Comparison of ENCODE assay signal across 8 mouse cellular contexts in genomic region chr4:155561661-155562442, GRCm38 (mm10). TPM values are rescaled to one million over a fixed set of nuclear protein-coding genes. Genes with fewer than 3 reads are reported as not detected.
DNase-seq lines count a peak whose midpoint lies in the region.

TSS of gene Nadk (plus strand) at chr4:155562378.

- H3K27ac ChIP-seq in embryonic facial prominence, embryonic 10.5 days (replicated peaks) = peak within 1 kb of the TSS; percentile 91
- peak within 1 kb of the TSS; percentile 88 for H3K27ac ChIP-seq in macrophage

- peak; percentile 53 for DNase-seq in cerebellum, adult 11-12 months
- no peak for DNase-seq in cerebellum, postnatal 4 days (ENCODE audit: low spot score in 2 of 2)
- DNase-seq in ES-CJ7 (ENCODE audit: low read depth, low spot score) = peak; percentile 56
- no peak for DNase-seq in embryonic facial prominence, embryonic 10.5 days (ENCODE audit: low spot score)
- peak; percentile 38 for DNase-seq in heart, adult 8-10 months (ENCODE audit: low spot score)
- no peak for DNase-seq in layer of hippocampus, postnatal 25 days (ENCODE audit: extremely low spot score in 1 of 2, low spot score in 1 of 2)
- DNase-seq in testis, postnatal 10 days (ENCODE audit: low spot score) = peak; percentile 63

- no peaks in the 10 kb centered on the region for H3K9me3 ChIP-seq in embryonic facial prominence, embryonic 10.5 days

- H3K27me3 ChIP-seq in embryonic facial prominence, embryonic 10.5 days (replicated peaks; ENCODE audit: low read depth, poor library complexity, severe bottlenecking) = no peaks in the 10 kb centered on the region

- H3K4me1 ChIP-seq in embryonic facial prominence, embryonic 10.5 days = peaks cover 45% of the 10 kb centered on the region

- H3K79me2 ChIP-seq in macrophage (ENCODE audit: inconsistent target) = peaks cover 51% of the 10 kb centered on the region

- 71% methylated on average over 7 of the region's 7 CpGs for WGBS in embryonic facial prominence, embryonic 10.5 days
- WGBS in macrophage (ENCODE audit: missing documents) = 20% methylated on average over 6 of the region's 7 CpGs

- peaks cover 51% of the 10 kb centered on the region for H3K36me3 ChIP-seq in embryonic facial prominence, embryonic 10.5 days (replicated peaks)
- peaks cover 21% of the 10 kb centered on the region for H3K36me3 ChIP-seq in macrophage (ENCODE audit: inconsistent target)

- peak within 1 kb of the TSS; percentile 70 for H3K4me3 ChIP-seq in embryonic facial prominence, embryonic 10.5 days
- peak within 1 kb of the TSS; percentile 28 for H3K4me3 ChIP-seq in macrophage (ENCODE audit: inconsistent target)

RNA-seq across cellular contexts. Expression of gene Nadk, which starts in this region (rescaled TPM):
- 108 and 109 TPM in 2 replicates for polyA plus RNA-seq in embryonic facial prominence, embryonic 10.5 days (2016; fragmentation: Nextera tagmentation; extraction: Ambion mirVana)
- total RNA-seq in heart, adult 8-10 months (2022) = 10 to 100 TPM; 23.8 to 30.2 (median 29.1) TPM
- 10 to 100 TPM; 67.1 to 68.5 TPM for total RNA-seq in layer of hippocampus, postnatal 25 days (2021)
- 100 to 1,000 TPM in 19 of 26 experiments, 10 to 100 TPM in 7; 39.0 to 252 (median 153) TPM for total RNA-seq in macrophage (2018; cell fraction: chromatin; rRNA removed)
- 100 to 1,000 TPM in 24 of 26 experiments, 10 to 100 TPM in 2; 95.1 to 211 (median 142) TPM for total RNA-seq in macrophage (2018; cell fraction: cytosol; rRNA removed)
- 100 to 1,000 TPM in 21 of 26 experiments, 10 to 100 TPM in 5; 67.7 to 217 (median 164) TPM for total RNA-seq in macrophage (2018; cell fraction: nucleus; rRNA removed)
- 75.4 to 129 TPM (median 88.2 TPM) in 3 replicates for polyA plus RNA-seq in macrophage (2018)

Comparison
In these comparisons a context has a peak if more than half of its experiments do, and no peak if none do; other contexts are left out.
1. DNase-seq: peak in cerebellum, adult 11-12 months (single experiment), ES-CJ7 (single experiment), heart, adult 8-10 months (single experiment) and testis, postnatal 10 days (single experiment); none in cerebellum, postnatal 4 days (0 of 2), embryonic facial prominence, embryonic 10.5 days (single experiment) and layer of hippocampus, postnatal 25 days (0 of 2).